Mouse (Mus musculus) thymus, postnatal 0 days (tissue): ENCODE measurements at regions not wholly inside any gene's neighbourhood (a gene's known extent, or its start where the extent isn't known, plus 50 kb on each side); places are given as distances from the start of the nearest gene placed in this dataset.

Experiments
- DNase-seq: peaks from one replicate; pipeline ENCODE4 v3.0.0-alpha.2; 2015; ENCODE audit warnings: low spot score

DNA sequence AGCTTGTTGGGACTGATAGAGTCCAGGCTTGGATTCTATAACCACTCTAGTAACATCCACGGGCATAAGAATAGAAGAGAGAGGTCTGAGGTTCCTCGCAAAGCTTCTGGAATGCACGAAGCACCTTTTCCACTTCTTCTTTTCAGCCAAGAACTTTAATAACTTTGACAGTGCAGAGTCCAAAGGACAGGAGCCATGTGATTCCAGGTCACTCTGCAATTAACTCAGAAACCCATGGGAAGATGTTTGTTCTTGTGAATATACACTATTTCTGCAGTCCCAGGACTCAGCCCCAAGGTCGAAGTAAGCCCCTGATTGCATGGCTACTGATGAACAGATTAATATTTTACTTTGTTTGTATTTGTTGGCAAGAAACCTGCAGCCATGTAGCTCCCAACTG lies 113.0 kb upstream of the Nxt1 start:
- DNase-seq: no peak

DNA sequence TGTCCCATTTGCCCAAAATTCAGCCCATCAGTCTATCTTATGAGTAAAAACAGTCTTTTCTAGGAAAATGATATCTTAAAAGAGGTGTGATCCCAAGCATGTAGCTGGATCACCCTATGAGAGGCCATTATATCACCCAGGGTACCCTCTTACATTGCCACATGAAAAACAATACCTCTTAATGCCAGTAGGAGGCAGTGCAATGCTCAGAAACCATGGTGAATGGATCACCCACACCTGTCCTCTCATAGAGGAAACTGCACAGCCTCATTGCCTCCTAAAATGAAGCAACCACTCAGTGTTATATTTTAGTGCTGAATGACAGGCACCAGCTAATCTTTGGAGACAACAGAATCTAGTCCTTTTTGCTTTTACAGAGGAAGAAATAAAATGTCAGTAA lies 114.0 kb upstream of the Nxt1 start:
- DNase-seq: no peak

DNA sequence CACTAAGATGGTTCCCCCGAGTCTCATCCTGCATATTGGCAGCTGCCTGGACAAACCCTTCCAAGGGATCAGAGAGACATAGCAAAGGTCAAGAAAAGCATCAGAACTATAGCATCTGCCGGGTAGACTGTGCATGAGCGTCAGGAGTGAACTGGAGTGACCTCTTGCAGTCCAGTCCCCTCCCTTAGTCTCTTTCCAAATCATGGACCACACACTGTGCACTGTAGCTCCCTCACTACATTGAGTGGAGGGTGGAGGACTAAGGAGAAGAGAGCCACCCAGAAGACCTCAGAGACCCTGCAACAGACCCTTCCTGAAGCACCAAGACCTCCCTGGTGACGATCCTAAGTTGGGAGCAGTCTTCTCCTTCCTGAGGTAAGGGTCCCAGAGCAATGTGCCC lies 107.8 kb upstream of the Cd93 start:
- no peak for DNase-seq

DNA sequence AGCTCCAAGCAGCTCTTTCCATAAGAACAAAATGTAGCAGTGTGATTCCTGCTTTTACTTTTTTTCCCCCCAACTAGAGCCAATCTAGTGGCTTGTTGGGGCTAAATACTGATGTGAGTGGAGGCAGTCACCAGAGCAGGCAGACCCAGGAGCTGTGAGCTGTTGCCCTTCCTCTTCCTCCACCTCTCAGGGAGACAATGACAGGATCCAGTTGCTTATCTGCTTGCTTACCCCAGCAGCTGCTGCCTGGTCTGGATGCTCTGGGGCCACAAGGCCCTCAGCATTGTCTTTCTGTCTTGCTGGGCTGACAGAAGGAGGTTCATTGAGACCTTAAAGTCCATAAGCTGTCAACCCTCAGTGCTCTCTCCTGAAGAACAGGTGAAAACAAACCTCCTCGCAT lies 106.3 kb upstream of the Cd93 start:
- no peak for DNase-seq

- no peak for DNase-seq
Observed at GRCm38 (mm10) chr2:148542340-148542739, 99.0 kb upstream of the Cd93 start.

DNA sequence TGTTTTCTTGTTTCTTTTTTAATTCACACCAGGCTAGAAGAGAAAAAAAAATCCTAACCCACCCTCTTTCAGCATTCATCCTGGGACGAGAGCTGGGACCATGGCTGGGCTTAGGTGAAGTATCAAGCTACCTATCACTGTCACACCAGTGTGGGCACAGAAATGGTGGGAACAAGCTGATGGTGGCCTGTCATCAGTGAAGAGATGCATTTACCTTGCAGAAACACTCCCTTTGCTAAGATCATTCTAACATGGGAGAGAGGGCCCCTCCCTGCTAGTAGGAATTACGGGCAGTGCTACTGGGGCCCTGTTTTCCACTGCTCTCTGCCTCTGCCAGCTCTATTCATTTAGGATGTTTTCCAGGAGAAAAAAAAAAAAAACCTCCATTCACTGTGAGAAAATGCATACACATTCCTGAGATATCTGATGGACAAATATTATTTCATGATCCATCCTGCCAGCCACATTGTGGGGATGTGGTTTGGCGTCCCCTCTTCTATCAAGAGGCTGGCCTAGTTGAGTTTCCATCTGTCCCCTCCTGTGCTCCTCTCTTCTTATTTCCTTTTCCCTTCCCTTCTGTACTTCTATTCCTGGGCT lies 94.6 kb upstream of the Cd93 start:
- DNase-seq: no peak

DNA sequence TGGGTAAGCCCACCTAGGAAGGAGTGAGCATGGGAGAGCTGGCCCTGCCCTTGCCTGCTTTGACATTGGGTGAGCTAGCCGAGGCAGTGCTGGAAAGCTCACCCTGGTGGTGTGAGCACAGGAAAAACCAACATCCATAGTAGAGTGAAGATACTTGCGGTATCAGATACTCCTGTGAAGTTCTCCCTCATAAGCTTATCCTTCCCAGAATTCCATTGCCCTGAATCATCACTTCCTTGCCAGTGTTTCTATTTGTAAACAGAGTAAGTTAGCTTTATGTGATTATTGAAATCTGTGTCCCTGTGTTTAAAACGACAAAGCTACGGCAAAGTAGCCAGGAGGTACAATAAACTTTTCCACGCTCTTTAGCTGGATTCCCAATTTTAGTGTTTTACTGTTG lies 93.9 kb upstream of the Cd93 start:
- no peak for DNase-seq

DNA sequence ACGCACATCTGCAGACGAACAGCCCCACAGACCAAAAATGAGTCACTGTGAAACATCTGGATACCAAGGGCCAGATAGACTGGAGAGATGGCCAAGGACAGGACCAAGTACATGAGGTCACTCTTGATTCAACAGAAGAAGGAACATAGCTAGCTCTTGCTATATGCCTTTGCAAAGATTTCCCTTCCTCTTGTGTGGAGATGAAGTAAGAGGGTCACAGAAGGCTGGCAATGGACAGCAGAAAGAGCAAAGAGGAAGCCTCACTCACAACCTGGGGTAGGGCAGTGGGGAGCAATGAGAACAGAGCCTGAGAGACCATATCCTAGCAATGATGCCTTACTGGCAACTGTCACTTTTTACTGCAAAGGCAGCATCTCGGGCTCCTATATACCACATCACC lies 93.2 kb upstream of the Cd93 start:
- no peak for DNase-seq

GRCm38 (mm10) chr2:148535562-148536180 lies 92.3 kb upstream of the Cd93 start:
- DNase-seq: no peak

DNA sequence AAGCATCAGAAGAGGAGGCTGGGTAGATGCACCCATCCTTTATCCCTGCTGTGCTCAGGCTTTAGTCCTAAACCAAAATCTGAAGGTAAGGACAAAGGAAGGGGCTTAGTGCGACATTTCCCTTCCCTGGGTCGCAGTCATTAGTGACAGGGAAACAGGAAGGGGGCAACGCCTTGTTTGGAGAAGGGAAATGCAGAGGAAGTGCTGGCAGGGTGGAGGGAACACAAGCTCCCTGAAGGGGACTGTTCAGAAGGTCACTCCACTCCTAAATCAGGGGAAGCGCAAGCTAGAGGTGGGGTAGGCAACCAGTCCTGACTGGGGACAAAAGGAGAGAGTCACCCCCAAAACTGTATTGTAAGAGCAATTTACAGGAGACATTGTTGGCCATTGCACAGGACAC lies 88.7 kb upstream of the Cd93 start:
- no peak for DNase-seq

DNA sequence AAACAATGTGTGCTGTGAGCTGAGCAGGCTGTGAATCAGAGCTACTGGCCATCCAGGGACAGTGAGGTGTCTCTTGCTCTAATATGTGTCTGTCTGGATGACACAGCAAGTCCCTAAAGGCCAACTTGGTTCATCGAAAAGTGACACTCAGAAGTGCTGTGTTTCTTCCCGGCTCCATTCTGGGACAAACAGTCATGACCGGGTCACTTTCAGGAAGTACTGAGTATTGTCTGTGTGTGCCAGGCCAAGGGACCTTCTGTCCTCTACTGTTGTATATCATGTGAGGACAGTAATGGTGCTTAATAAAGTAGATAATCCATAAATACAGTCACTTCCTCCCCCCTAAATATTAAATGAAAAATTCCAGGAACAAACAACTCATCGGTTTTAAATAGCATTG lies 87.2 kb upstream of the Cd93 start:
- no peak for DNase-seq

DNA sequence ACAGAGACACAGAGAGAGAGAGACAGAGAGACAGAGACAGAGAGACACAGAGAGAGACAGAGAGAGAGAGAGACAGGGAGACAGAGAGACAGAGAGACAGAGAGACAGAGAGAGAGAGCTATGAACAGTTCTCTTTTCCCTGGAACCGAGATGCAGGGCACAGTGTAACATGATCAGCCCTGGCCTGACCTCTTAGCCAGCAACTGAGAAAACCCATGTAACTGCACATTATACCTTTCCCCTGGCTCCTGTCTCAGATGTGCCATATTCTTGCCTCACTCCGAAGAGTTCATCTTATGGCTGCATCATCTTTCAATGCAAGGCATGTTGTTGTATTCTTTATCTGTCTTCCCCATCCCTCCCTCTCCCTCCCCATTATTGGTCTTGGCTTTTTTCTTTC lies 86.5 kb upstream of the Cd93 start:
- DNase-seq: no peak

GRCm38 (mm10) chr2:148527755-148528154 lies 84.4 kb upstream of the Cd93 start:
- no peak for DNase-seq

- no peak for DNase-seq
Observed at GRCm38 (mm10) chr2:148525496-148525895, 82.1 kb upstream of the Cd93 start.

DNA sequence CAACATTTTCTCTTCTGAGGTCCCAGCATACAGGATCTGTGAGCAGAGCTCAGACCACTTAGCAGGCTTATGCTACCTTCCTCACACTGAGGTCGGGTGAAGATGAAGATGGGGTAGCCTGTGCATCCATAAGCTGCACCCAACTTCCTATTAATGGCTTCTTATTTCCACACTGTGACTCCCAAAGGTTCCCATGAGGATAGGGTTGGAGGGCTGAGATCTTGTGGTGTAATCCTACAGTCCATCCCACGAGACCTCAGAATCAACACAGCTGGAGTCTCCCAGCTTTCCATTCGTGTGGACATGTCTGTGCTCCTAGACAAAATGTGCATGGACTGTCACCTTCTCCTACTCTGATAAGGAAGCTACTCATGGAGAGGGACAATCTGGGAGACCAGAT lies 80.0 kb upstream of the Cd93 start:
- DNase-seq: no peak

DNA sequence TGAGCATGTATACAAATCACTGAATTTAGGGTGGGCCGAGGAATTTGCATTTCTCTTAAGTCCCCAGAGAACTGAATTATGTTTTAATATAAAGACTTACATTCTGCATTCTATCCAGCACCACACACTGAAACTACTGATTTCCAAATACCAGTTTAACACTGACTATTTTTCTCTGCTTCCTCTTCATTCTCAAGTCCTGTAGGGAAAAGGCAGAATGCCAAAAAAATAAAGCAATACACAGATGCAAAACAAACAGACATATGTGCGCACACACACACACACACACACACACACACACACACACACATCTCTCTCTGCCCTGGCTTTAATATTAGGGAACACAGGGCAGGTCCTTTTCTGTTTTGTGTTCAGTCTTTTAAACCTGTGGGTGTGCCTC lies 79.6 kb upstream of the Cd93 start:
- DNase-seq: no peak

DNA sequence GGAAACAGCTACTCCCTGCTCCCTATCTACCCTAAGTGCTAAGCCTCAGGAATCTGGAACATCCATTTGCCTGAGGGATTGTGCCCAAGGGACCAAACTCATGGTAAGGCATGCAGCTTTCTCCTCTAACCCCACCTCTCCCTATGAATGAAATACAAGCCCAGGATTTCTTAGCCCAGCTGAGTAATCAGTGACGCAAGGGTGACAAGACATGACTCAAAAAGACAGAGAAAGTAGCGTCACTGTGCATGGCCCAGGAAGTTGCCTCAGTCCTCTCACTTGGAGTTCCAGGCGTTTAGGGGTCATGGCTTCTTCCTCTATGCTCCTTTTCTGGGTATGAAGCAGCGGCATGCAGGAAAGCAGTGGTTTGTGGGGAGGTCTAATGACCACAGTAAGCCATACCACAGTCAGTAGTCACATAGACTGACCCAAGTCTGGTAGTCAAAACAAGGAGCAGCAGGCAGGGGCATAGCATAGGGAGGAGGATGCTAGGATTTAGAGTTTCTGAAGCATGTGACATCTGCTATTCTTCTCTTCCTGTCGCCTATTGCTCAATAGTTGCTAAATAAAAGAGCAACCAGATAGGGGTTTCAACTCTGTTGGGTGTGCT lies 78.7 kb upstream of the Cd93 start:
- DNase-seq: no peak

DNA sequence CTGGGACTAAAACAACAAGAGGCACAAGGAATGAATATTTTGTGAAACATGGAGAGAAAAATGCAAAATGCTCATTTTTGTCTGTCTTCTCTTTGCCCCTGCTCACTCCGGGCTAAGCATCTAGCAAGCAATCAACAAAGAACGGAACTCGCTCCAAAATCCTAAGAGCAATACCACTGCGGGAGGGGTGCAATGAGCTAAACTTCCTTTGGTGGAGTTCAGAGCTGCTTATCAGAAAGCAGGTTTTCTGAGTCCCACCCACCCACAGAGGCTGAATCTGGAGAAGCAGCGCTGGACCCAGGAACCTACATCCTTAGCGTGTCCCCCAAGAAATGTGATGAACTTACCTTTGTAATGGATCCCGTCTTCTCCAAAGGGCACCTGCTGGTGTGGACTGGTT lies 76.9 kb upstream of the Cd93 start:
- DNase-seq: no peak

DNA sequence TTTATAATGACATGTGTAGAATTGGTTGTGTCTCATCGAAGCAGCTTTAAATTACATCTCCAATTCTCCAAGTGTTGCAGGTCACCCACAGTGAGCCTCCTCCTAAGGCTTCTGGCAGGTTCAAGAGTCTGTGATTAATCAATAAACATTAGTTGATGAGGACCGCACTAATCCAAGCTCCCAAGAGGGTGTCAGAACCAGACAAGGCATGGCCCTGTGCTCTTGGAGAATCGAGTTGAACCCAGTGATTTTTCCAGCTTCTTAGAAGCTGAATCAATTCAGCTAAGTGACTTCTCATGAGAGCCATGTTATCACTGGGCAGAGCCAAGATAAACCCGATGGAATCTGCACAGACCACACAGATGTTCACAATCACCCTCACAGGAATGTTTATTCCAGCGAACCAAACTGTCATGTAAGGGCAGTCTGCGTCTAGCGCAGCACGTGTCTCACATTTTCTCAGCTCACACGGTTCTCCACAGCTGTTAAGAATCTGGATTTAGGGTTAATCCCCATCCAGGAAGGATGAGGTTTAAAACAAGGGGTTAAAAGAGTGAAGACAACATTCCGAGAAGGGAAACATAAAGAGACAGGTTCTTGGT lies 76.4 kb upstream of the Cd93 start:
- no peak for DNase-seq

DNA sequence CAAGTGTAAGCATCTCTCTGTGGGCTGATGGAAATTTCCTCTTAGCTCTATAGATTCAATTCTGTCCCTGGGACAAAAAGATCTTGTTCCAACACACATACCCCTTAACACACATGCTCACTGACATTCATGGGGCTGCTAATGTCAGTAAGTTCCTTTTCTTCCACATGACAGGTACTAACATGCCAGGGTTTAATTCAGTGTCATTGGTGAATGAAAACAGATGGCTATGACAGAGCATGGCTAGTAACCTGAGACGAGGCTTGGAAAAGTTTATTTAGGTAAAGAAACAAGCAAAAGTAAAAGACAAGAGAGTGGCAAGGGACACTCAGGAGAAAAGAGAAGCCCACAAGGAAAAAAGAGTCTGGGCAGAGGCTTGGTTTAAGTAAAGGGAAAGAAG lies 74.5 kb upstream of the Cd93 start:
- no peak for DNase-seq

- DNase-seq: no peak
Observed at GRCm38 (mm10) chr2:148510008-148510681, 66.8 kb upstream of the Cd93 start.

GRCm38 (mm10) chr2:148509357-148509756 lies 66.0 kb upstream of the Cd93 start:
- DNase-seq: no peak
